Comparison of ENCODE assay signal across 11 mouse cellular contexts in the genomic region with DNA sequence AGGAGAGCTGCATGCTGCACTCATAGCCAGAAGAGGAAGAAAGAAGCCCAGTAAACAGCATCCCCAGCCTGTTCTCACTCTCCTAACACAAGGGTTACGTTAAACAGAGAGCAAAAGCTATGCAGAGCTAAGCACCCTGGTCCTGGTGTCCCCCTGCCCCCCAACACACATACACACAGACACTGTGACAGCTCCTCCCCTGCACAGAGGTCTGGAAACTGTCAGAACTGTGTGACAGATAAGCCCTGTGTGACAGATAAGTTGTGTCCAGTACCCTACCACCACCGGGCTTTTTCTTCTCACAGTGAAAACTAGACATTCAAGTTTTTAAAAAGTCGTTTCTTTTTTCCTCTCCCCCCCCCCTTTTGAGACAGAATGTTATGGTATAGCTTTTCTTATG. TPM values are rescaled to one million over a fixed set of nuclear protein-coding genes. Genes with fewer than 3 reads are reported as not detected.
DNase-seq lines count a peak whose midpoint lies in the region; ATAC-seq and TF ChIP-seq lines count a peak whose summit lies in the region.
"Had no signal": no experiment of that assay in that cellular context is flagged by ENCODE, and none has a peak within 500 bp of the region (broad histone marks: within the 10 kb centered on the region; RNA-seq: fewer than 3 reads in every experiment).

No protein-coding gene starts in this region.

- no peaks in the 10 kb centered on the region for H3K27me3 ChIP-seq in hindbrain, embryonic 11.5 days (ENCODE audit: control insufficient read depth, insufficient read depth, low read length)
- H3K27me3 ChIP-seq in hindbrain, postnatal 0 days (ENCODE audit: insufficient read depth, low read length), result no peaks in the 10 kb centered on the region
- no peaks in the 10 kb centered on the region for H3K27me3 ChIP-seq in neural tube, embryonic 11.5 days (ENCODE audit: control insufficient read depth, insufficient read depth, low read length)
- no peaks in the 10 kb centered on the region for H3K27me3 ChIP-seq in neural tube, embryonic 15.5 days (replicated peaks)
- H3K27me3 ChIP-seq in stomach, embryonic 16.5 days (ENCODE audit: control insufficient read depth, insufficient read depth, low read length), result no peaks in the 10 kb centered on the region

- H3K27ac ChIP-seq in hindbrain, embryonic 11.5 days (ENCODE audit: low read depth, low read length), result no peak overlapping the region
- no peak overlapping the region for H3K27ac ChIP-seq in hindbrain, postnatal 0 days
- H3K27ac ChIP-seq in neural tube, embryonic 11.5 days (ENCODE audit: low read depth, low read length), result no peak overlapping the region
- no peak overlapping the region for H3K27ac ChIP-seq in neural tube, embryonic 15.5 days (replicated peaks)
- H3K27ac ChIP-seq in stomach, embryonic 16.5 days (ENCODE audit: low read length), result peak overlapping the region; percentile 59

- WGBS in hindbrain, embryonic 11.5 days, result 56% methylated on average over 3 of the region's 3 CpGs
- 36% methylated on average over 3 of the region's 3 CpGs for WGBS in hindbrain, postnatal 0 days
- 43% methylated on average over 3 of the region's 3 CpGs for WGBS in neural tube, embryonic 11.5 days
- WGBS in neural tube, embryonic 15.5 days, result 40% methylated on average over 3 of the region's 3 CpGs
- 11% methylated on average over 3 of the region's 3 CpGs for WGBS in stomach, embryonic 16.5 days

- H3K36me3 ChIP-seq in hindbrain, embryonic 11.5 days (ENCODE audit: control insufficient read depth, insufficient read depth, low read length), result no peaks in the 10 kb centered on the region
- no peaks in the 10 kb centered on the region for H3K36me3 ChIP-seq in hindbrain, postnatal 0 days (ENCODE audit: insufficient read depth, low read length)
- no peaks in the 10 kb centered on the region for H3K36me3 ChIP-seq in neural tube, embryonic 11.5 days (ENCODE audit: control insufficient read depth, insufficient read depth, low read length)
- H3K36me3 ChIP-seq in neural tube, embryonic 15.5 days, result no peaks in the 10 kb centered on the region
- no peaks in the 10 kb centered on the region for H3K36me3 ChIP-seq in stomach, embryonic 16.5 days (ENCODE audit: control insufficient read depth, insufficient read depth, low read length)
- H3K36me3 ChIP-seq: forebrain, embryonic 10.5 days had no signal

- no peak overlapping the region for H3K4me3 ChIP-seq in hindbrain, embryonic 11.5 days (ENCODE audit: low read depth, low read length)
- H3K4me3 ChIP-seq in hindbrain, postnatal 0 days (ENCODE audit: low read length), result no peak overlapping the region
- H3K4me3 ChIP-seq in neural tube, embryonic 11.5 days (ENCODE audit: low read depth, low read length), result no peak overlapping the region
- no peak overlapping the region for H3K4me3 ChIP-seq in neural tube, embryonic 15.5 days (replicated peaks)
- no peak overlapping the region for H3K4me3 ChIP-seq in stomach, embryonic 16.5 days (replicated peaks; ENCODE audit: low read length)
- H3K4me3 ChIP-seq: forebrain, embryonic 10.5 days had no signal

- no peak for TF ChIP-seq CTCF in hindbrain, postnatal 0 days (IDR thresholded peaks at IDR 0.05; ENCODE audit: low read depth)

- DNase-seq in hindbrain, embryonic 11.5 days (ENCODE audit: low spot score), result peak; percentile 15
- DNase-seq in hindbrain, postnatal 0 days (ENCODE audit: low spot score), result no peak
- no peak for DNase-seq in neural tube, embryonic 11.5 days (ENCODE audit: low spot score)
- peak; percentile 47 for DNase-seq in heart, postnatal 4 days
- DNase-seq in cerebellum, adult 11-12 months, result no peak
- DNase-seq in MN1 (ENCODE audit: low spot score), result no peak
- DNase-seq: cerebellum, postnatal 10 days; gastrocnemius, postnatal 25 days had no signal

- no peak overlapping the region for H3K4me2 ChIP-seq in hindbrain, embryonic 11.5 days (replicated peaks; ENCODE audit: low read depth, low read length)
- no peak overlapping the region for H3K4me2 ChIP-seq in hindbrain, postnatal 0 days (ENCODE audit: low read depth, low read length)
- no peak overlapping the region for H3K4me2 ChIP-seq in neural tube, embryonic 11.5 days (ENCODE audit: low read depth)
- no peak overlapping the region for H3K4me2 ChIP-seq in neural tube, embryonic 15.5 days
- no peak overlapping the region for H3K4me2 ChIP-seq in stomach, embryonic 16.5 days (ENCODE audit: low read depth, low read length)

- H3K4me1 ChIP-seq in hindbrain, embryonic 11.5 days (replicated peaks; ENCODE audit: control insufficient read depth, insufficient read depth, low read length), result peaks cover 4% of the 10 kb centered on the region; the same call in 1 of the 2 replicates
- H3K4me1 ChIP-seq in hindbrain, postnatal 0 days (ENCODE audit: insufficient read depth, low read length), result no peaks in the 10 kb centered on the region
- peaks cover 2% of the 10 kb centered on the region; the same call in 1 of the 2 replicates for H3K4me1 ChIP-seq in neural tube, embryonic 11.5 days (ENCODE audit: control insufficient read depth, insufficient read depth, low read length)
- H3K4me1 ChIP-seq in neural tube, embryonic 15.5 days, result no peaks in the 10 kb centered on the region; the same call in 1 of the 2 replicates
- peaks cover 15% of the 10 kb centered on the region for H3K4me1 ChIP-seq in stomach, embryonic 16.5 days (ENCODE audit: control insufficient read depth, insufficient read depth, low read length)

- H3K9me3 ChIP-seq in hindbrain, embryonic 11.5 days (ENCODE audit: control insufficient read depth, low read length), result no peaks in the 10 kb centered on the region
- no peaks in the 10 kb centered on the region for H3K9me3 ChIP-seq in hindbrain, postnatal 0 days (ENCODE audit: low read length)
- no peaks in the 10 kb centered on the region for H3K9me3 ChIP-seq in neural tube, embryonic 11.5 days (ENCODE audit: control insufficient read depth, low read length)
- no peaks in the 10 kb centered on the region for H3K9me3 ChIP-seq in neural tube, embryonic 15.5 days (replicated peaks)
- H3K9me3 ChIP-seq in stomach, embryonic 16.5 days (replicated peaks; ENCODE audit: control insufficient read depth, low read length), result no peaks in the 10 kb centered on the region
- H3K9me3 ChIP-seq: forebrain, embryonic 10.5 days had no signal

- ATAC-seq in hindbrain, embryonic 11.5 days (ENCODE audit: low FRiP score), result 0 out of 2 replicates have a peak, but pooled peaks have one; percentile 71
- no peak for ATAC-seq in hindbrain, postnatal 0 days
- no peak for ATAC-seq in neural tube, embryonic 11.5 days (ENCODE audit: insufficient read depth, low FRiP score, low TSS enrichment)
- ATAC-seq in neural tube, embryonic 15.5 days (ENCODE audit: low FRiP score), result no peak
- peak; percentile 52; the same call in 1 of the 2 replicates for ATAC-seq in stomach, embryonic 16.5 days (ENCODE audit: insufficient read depth, low FRiP score)

- H3K9ac ChIP-seq in hindbrain, embryonic 11.5 days (ENCODE audit: low read depth, low read length), result no peak overlapping the region
- H3K9ac ChIP-seq in hindbrain, postnatal 0 days (replicated peaks; ENCODE audit: low read length), result no peak overlapping the region
- 0 out of 2 replicates have a peak overlapping the region, but pooled peaks have one; percentile 42 for H3K9ac ChIP-seq in neural tube, embryonic 11.5 days (ENCODE audit: low read length)
- H3K9ac ChIP-seq in neural tube, embryonic 15.5 days (replicated peaks), result no peak overlapping the region
- 0 out of 2 replicates have a peak overlapping the region, but pooled peaks have one; percentile 12 for H3K9ac ChIP-seq in stomach, embryonic 16.5 days (ENCODE audit: low read length)

RNA-seq across cellular contexts. Expression of gene Otud4, which starts 19.4 kb away (rescaled TPM):
- 22.8 and 24.3 TPM in 2 replicates for polyA plus RNA-seq in hindbrain, embryonic 11.5 days (2014; fragmentation: Nextera tagmentation; extraction: Ambion mirVana)
- 24.2 and 26.0 TPM in 2 replicates for total RNA-seq in hindbrain, postnatal 0 days (2014; rRNA removed)
- polyA plus RNA-seq in hindbrain, postnatal 0 days (2015; fragmentation: Nextera tagmentation; extraction: Ambion mirVana), result 6.1 TPM in 2 replicates
- polyA plus RNA-seq in neural tube, embryonic 11.5 days (2014; fragmentation: Nextera tagmentation; extraction: Ambion mirVana), result 25.8 and 26.5 TPM in 2 replicates
- polyA plus RNA-seq in neural tube, embryonic 15.5 days (2015; fragmentation: Nextera tagmentation; extraction: Ambion mirVana), result 9.3 and 10.3 TPM in 2 replicates
- total RNA-seq in heart, postnatal 4 days (2021), result 10 to 100 TPM; 44.6 to 50.3 TPM
- 11.5 and 12.3 TPM in 2 replicates for polyA plus RNA-seq in stomach, embryonic 16.5 days (2015; fragmentation: Nextera tagmentation; extraction: Ambion mirVana)

Comparison
In these comparisons a context has a peak if more than half of its experiments do, and no peak if none do; other contexts are left out.
1. ATAC-seq: peak in hindbrain, embryonic 11.5 days (single experiment) and stomach, embryonic 16.5 days (single experiment); none in hindbrain, postnatal 0 days (single experiment), neural tube, embryonic 11.5 days (single experiment) and neural tube, embryonic 15.5 days (single experiment).
2. DNase-seq: peak in hindbrain, embryonic 11.5 days (single experiment) and heart, postnatal 4 days (single experiment); none in hindbrain, postnatal 0 days (single experiment), neural tube, embryonic 11.5 days (single experiment), cerebellum, adult 11-12 months (single experiment) and MN1 (single experiment).
3. H3K9ac ChIP-seq: peak in neural tube, embryonic 11.5 days (single experiment) and stomach, embryonic 16.5 days (single experiment); none in hindbrain, embryonic 11.5 days (single experiment), hindbrain, postnatal 0 days (single experiment) and neural tube, embryonic 15.5 days (single experiment).